Mouse (Mus musculus) kidney, adult 2 months (tissue): ENCODE results near the gene Ccdc62. TPM values are rescaled to one million over a fixed set of nuclear protein-coding genes. Genes with fewer than 3 reads are reported as not detected.
A peak's percentile ranks its signal among the peaks of the same experiment; 100 is the strongest.

Experiments used
- DNase-seq: peaks from one replicate; pipeline ENCODE4 v3.0.0; 2021
- H3K27ac ChIP-seq: fragments of 200-500 bp; 2 replicates; pipeline ENCODE4 v1.5.1; 2012; ENCODE audit warnings: low read depth, low read length, control low read depth, inconsistent platforms; ENCODE audit not compliant: insufficient read depth
- H3K27me3 ChIP-seq: fragments of 200-500 bp; replicated peaks from 2 replicates; pipeline ENCODE4 v1.6.1; 2012; ENCODE audit warnings: mild to moderate bottlenecking, moderate library complexity, low read length, inconsistent platforms; ENCODE audit not compliant: control insufficient read depth, insufficient read depth
- H3K36me3 ChIP-seq: fragments of 200-500 bp; 2 replicates; pipeline ENCODE4 v1.6.1; 2012; ENCODE audit warnings: mild to moderate bottlenecking, moderate library complexity, low read length, inconsistent platforms; ENCODE audit not compliant: control insufficient read depth, insufficient read depth
- H3K4me1 ChIP-seq: fragments of 200-500 bp; 2 replicates; pipeline ENCODE4 v1.6.1; 2011; ENCODE audit warnings: low read length; ENCODE audit not compliant: control insufficient read depth, insufficient read depth
- H3K4me3 ChIP-seq: fragments of 200-500 bp; 2 replicates; pipeline ENCODE4 v1.5.1; 2011; ENCODE audit warnings: mild to moderate bottlenecking, low read depth, low read length, control low read depth; ENCODE audit not compliant: insufficient read depth
- CTCF ChIP-seq: fragments of 200-500 bp; conservative IDR thresholded peaks from 2 replicates; pipeline ENCODE4 v1.5.1; 2011; ENCODE audit warnings: low read depth, mild to moderate bottlenecking, control low read depth, low read length, moderate library complexity, mixed read lengths; ENCODE audit not compliant: insufficient read depth, insufficient read length
- POLR2A ChIP-seq: fragments of 200-500 bp; IDR thresholded peaks from one replicate; pipeline ENCODE4 v1.6.1; 2011; ENCODE audit warnings: low read depth, low read length, control low read depth
- WGBS: fragments of 180-500 bp; shearing (Covaris S2); methylation state at CpG from one replicate; pipeline ENCODE4 v1.1.7; 2018; 5-methylcytosine and 5-hydroxymethylcytosine counted together
- polyA plus RNA-seq: library from polyadenylated mRNA; depleted of rRNA; stranded (reverse); fragments of >200 nt; gene quantifications from 2 replicates; pipeline ENCODE4 v1.2.3, GENCODE M21; 2012; rRNA removed

Ccdc62 gene
- polyA plus RNA-seq: 3.7 and 4.1 TPM in 2 replicates

DNA sequence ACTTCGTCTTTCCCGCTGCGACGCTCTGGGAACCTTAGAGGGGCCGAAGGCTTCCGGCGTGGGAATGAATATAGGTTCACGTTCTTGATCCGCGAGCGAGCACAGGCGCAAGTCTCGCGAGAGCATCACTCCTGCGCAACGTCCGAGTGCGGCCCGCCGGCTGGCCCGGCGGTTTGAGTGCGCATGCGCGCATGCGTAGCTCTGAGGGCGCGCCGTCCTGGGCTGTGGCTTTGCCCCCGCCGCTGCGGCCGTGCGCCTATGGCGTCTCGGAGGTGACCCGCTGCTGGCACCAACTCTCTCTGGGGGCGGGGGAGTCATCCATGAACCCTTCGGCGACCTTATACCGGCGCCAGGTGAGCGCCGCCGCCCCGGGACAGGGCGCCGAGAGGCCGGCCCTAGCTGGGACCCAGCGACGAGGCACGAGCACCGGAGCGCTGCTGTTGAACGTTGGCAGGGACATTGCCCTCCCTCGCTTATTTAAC is at the start of gene Ccdc62:
Ccdc62 (plus strand) TSS at position 172 of the 482 bp plus-strand sequence.
- H3K4me1 ChIP-seq: 0 out of 2 replicates have a peak, but pooled peaks cover 5% of the 10 kb centered on the region
- DNase-seq: peak; percentile 96
- TF ChIP-seq CTCF (no peak), POLR2A (peak; percentile 94)
- H3K27me3 ChIP-seq: no peaks in the 10 kb centered on the region
- peak within 1 kb of the TSS; percentile 81 for H3K4me3 ChIP-seq
- H3K36me3 ChIP-seq: no peaks in the 10 kb centered on the region; the same call in 1 of the 2 replicates
- under 1% methylated on average over 56 of the region's 56 CpGs for WGBS
- H3K27ac ChIP-seq: peak within 1 kb of the TSS; percentile 96

DNA sequence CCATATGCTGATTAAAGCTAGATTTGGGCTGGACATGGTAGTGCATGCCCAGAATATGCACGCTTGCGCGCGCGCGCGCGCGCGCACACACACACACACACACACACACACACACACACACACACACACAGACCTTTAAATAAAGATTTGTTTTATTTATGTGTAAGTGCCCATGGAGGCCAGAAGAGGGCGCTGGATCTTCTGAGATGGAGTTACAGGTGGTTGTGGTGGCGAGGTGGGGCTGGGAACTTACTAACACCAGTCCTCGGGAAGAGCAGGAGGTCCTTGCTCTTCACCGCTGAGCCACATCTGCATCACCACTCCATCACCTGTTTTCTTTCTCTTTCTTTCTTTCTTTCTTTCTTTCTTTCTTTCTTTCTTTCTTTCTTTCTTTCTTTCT is 49.7 kb upstream of the Ccdc62 start:
- Histone ChIP-seq H3K36me3 (no peaks in the 10 kb centered on the region), H3K4me3 (no peak overlapping the region), H3K27me3 (no peaks in the 10 kb centered on the region), H3K27ac (no peak overlapping the region), H3K4me1 (no peaks in the 10 kb centered on the region)
- 89% methylated on average over 14 of the region's 14 CpGs for WGBS
- TF ChIP-seq POLR2A (no peak), CTCF (no peak)
- no peak for DNase-seq

DNA sequence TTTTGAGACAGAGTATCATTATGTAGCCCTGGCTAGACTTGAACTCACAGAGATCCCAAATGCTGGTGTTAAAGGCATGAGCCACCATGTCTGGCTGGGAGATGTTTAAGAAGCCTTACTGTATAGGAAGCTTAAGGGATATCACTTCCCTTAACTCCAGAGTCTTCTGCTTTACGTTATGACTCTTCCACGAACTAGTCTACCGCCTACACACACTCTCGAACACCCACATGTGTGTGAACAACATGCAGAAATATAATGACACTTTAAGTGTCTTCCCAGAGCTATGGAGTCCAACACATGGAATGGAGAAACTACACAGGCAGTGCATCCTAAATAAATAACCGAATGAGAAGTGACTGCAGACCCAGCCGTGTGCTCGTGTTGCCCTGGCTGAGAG is 46.6 kb upstream of the Ccdc62 start:
- Histone ChIP-seq H3K36me3 (no peaks in the 10 kb centered on the region), H3K27me3 (no peaks in the 10 kb centered on the region), H3K4me3 (no peak overlapping the region), H3K27ac (no peak overlapping the region), H3K4me1 (no peaks in the 10 kb centered on the region)
- 59% methylated on average over 7 of the region's 7 CpGs for WGBS
- TF ChIP-seq CTCF (no peak), POLR2A (no peak)
- no peak for DNase-seq

DNA sequence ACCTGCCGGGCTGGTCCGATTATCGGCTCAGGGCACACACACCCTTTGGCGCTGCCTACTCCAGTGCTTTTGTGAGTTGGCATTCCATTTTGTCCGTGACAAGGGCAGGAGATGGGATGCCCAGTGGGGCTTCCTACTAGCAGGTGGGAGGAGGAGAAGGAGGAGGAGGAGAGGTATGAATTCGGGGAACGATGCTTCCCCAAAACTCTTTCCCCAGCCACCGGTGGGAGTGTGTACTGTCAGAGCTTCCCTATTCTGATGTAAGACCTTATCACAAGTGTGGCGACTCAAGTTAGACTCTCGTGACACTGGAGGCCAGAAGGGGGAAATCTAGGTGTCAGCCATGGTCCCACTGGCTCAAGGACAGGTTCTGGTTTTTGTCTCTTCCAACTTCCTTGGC is 46.1 kb upstream of the Ccdc62 start:
- no peak for DNase-seq
- no peak for TF ChIP-seq POLR2A
- no peak for TF ChIP-seq CTCF
- H3K4me3 ChIP-seq: no peak overlapping the region
- WGBS: 68% methylated on average over 10 of the region's 10 CpGs
- H3K27ac ChIP-seq: no peak overlapping the region
- H3K27me3 ChIP-seq: no peaks in the 10 kb centered on the region
- no peaks in the 10 kb centered on the region for H3K36me3 ChIP-seq
- no peaks in the 10 kb centered on the region for H3K4me1 ChIP-seq

DNA sequence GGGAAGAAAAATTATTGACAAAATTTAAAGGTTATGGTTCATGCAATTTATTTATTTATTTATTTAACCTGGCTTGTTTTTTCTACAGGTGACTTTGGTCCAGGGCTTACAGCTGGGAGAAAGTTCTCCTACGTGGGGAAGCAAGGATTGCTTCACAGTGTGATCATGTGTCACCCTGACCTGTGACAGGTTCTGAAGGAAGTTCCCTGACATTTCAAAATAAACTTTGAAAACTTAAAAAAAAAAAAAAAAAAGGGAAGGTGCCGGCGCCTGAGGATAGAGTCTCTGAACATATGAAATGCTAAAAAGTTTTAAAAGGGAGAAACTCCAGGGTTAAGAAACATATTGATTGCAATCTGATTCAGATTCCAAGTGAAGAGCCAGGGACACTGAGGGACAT is 44.1 kb upstream of the Ccdc62 start:
- no peak for DNase-seq
- no peak for TF ChIP-seq CTCF
- no peak for TF ChIP-seq POLR2A
- 79% methylated on average over 3 of the region's 3 CpGs for WGBS

DNA sequence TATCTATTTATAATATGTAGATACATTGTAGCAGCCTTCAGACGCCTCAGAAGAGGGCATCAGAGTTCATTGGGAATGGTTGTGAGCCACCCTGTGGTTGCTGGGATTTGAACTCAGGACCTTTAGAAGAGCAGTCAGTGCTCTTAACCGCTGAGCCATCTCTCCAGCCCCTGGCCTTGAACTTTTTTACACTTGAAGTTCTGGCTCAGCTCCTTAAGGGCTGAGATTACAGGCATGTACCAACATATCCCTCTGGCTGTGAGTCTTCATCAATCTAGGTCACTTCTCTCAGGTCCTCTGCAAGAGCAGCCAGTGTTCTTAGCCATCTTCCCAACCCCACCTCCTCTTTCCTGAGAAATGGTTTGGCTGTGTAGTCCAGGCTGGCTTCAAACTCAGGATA is 40.2 kb upstream of the Ccdc62 start:
- TF ChIP-seq POLR2A: no peak
- no peak for TF ChIP-seq CTCF
- Histone ChIP-seq H3K27ac (no peak overlapping the region), H3K36me3 (no peaks in the 10 kb centered on the region), H3K4me3 (no peak overlapping the region), H3K27me3 (no peaks in the 10 kb centered on the region), H3K4me1 (no peaks in the 10 kb centered on the region)
- DNase-seq: no peak
- WGBS: 84% methylated on average over 2 of the region's 2 CpGs

More for the DNA sequence above, 44.1 kb upstream of the Ccdc62 start:
- H3K36me3 ChIP-seq: no peaks in the 10 kb centered on the region
- H3K4me3 ChIP-seq: no peak overlapping the region
- no peak overlapping the region for H3K27ac ChIP-seq
- no peaks in the 10 kb centered on the region for H3K27me3 ChIP-seq
- H3K4me1 ChIP-seq: no peaks in the 10 kb centered on the region

DNA sequence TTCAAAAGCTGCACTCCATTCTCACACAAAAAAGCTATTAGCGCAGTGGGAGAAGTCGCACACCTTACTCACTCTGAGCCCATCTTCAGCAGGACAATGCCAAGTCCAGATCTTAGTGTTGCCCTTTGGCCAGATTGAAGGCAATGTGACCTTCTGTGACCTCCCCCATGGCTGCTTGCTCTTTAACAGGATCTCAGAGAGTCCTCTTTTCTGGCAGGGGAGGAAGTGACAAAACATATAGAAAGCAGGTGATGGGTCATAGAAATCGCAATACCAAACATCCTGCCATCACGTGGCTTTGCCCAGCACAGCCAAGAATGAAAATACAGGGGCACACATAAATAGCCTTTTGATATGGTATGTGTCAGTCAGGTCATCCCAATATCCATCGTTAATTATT is 39.5 kb upstream of the Ccdc62 start:
- no peak overlapping the region for H3K27ac ChIP-seq
- H3K36me3 ChIP-seq: no peaks in the 10 kb centered on the region
- no peak for DNase-seq
- TF ChIP-seq POLR2A: no peak
- no peak overlapping the region for H3K4me3 ChIP-seq
- H3K27me3 ChIP-seq: no peaks in the 10 kb centered on the region
- 72% methylated on average over 5 of the region's 5 CpGs for WGBS
- H3K4me1 ChIP-seq: no peaks in the 10 kb centered on the region

DNA sequence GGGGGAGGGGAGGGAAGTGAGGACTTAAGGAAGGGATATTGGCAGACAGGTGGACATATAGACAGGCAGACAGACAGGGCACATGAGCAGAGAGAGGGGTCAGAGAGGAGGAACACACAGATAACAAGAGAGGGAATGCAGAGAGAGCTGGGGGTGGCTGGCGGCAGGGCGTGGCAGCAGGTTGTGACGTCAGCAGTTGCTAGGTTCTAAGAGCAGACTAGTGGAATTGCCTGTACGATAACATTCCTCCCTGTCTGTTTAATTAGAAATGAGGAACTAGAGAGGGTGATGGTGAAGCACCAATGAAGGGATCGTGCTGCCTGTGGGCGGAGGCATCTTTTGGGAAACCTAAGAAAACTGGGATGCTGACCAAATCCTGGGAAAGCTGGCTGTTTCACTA is 38.8 kb upstream of the Ccdc62 start:
- TF ChIP-seq CTCF (no peak), POLR2A (no peak)
- Histone ChIP-seq H3K4me3 (no peak overlapping the region), H3K36me3 (no peaks in the 10 kb centered on the region), H3K4me1 (no peaks in the 10 kb centered on the region), H3K27me3 (no peaks in the 10 kb centered on the region), H3K27ac (no peak overlapping the region)
- no peak for DNase-seq
- 35% methylated on average over 6 of the region's 6 CpGs for WGBS
